Mouse (Mus musculus) spleen, postnatal 10 days (tissue): ENCODE data around the gene Klrc2.
A peak's percentile ranks its signal among the peaks of the same experiment; 100 is the strongest.
"Not testable (repeated sequence)": the region's sequence is repeated elsewhere in the genome, so short reads cannot be mapped to it uniquely, and the experiment has no call there.

Experiments
- DNase-seq, 2 experiments: peaks; one replicate each; pipeline ENCODE4 v3.0.0; 2021 to 2022; ENCODE audit warnings: low spot score in 2 of 2

Klrc2 gene

DNA sequence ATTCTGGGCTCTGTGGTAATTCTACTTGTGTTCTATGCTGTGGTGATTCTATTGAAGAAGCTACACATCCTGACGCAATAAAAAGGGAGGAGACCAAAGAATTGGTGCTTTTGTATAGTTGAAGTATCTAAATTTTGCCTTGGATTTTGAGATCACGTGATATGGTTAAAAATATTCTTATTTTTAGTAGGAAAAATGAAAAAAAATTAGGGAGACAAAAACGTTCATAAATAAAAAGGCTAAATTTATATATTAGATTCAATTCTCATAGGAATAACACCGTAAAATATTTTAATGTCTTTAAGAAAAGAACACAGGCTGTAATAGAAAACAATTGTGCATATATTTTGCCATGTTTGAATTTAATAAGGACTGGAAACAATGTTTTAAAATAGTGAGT lies at the start of gene Klrc2:
Klrc2 (minus strand) TSS at position 101 of the 400 bp plus-strand sequence.
- not testable (repeated sequence) for DNase-seq

DNA sequence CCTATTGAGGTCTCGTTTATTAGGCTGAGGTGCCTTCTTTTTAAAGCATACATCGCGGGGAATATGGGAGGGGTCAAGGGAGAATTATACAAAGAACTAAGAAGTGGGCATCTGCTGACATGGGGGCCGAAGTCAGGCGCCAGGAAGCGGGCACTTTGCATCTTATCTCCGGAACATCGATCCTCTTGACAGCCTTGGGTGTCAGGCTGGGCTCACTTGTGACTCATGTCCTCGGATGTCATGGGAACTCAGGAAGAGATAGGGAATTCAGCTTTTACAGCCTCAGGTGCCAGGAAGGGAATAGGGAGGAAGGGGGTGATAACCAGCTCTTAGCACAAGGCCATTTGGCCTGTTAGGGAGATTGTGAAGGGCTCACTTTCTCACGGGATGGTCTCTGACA lies 30.9 kb upstream of the Klrc2 start:
- not testable (repeated sequence) for DNase-seq

DNA sequence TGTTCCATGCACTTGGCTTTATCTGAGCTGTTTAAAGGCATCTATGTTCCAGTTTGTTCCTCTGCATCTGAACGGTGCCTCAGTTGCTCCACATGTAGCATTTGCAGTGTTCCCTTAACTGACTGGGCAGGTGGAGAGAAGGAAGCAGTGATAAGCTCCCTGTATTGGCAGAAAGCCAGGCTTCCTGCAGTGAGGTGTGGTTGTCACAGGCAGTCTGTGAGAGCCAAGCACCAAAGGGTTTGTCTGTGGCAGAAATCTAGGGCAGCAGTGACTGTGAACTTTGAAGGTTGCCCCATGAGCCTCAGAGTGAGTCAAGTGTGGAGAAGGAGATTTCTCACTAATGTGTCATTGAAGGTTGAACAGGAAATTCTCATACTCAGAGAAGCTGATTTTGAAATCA lies 19.9 kb upstream of the Klrc2 start:
- DNase-seq: peak in 1 of 2 experiments; percentile 14

DNA sequence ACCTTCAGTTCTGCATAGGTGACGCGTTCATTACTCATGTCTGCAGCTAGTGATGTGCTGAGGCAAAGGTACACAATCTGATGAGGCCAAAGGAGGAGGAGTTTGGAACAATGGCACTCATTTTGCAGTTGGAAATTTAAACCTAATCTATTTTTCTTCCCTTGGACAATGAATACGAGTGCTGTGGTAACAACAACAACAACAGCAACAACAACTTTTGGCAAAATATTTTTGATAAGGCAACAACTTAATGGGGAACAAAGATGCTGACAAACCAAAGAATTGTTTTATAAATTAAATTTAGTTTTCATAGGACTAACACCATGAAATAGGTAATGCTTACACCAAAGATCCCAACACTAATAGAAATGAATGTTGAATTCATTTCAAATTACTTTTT lies 18.4 kb upstream of the Klrc2 start, which contains the start of gene Klrc1:
Klrc1 (minus strand) TSS at position 101 of the 400 bp plus-strand sequence.
- DNase-seq: no peak

DNA sequence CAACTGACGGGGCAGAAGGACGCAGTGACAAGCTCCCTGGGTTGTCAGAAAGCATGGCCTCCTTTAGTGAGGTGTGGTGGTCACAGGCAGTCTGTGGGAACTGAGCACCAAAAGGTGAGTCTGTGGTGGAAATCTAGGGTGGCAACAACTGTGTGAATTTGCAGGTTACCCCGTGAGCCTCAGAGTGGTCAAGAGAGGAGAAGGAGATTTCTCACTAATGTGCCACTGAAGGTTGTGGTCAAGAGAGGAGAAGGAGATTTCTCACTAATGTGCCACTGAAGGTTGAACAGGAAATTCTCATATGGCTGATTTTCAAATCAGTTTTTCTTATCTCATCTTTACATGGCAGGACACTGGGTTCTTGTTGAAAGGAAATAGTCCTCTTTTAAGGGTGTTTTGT lies 812 bp upstream of the Klrc2 start:
- DNase-seq: not testable (repeated sequence)

DNA sequence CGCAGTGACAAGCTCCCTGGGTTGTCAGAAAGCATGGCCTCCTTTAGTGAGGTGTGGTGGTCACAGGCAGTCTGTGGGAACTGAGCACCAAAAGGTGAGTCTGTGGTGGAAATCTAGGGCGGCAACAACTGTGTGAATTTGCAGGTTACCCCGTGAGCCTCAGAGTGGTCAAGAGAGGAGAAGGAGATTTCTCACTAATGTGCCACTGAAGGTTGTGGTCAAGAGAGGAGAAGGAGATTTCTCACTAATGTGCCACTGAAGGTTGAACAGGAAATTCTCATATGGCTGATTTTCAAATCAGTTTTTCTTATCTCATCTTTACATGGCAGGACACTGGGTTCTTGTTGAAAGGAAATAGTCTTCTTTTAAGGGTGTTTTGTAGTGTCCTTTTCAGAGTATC lies 16.4 kb downstream of the Klrc2 start:
- DNase-seq: not testable (repeated sequence)

DNA sequence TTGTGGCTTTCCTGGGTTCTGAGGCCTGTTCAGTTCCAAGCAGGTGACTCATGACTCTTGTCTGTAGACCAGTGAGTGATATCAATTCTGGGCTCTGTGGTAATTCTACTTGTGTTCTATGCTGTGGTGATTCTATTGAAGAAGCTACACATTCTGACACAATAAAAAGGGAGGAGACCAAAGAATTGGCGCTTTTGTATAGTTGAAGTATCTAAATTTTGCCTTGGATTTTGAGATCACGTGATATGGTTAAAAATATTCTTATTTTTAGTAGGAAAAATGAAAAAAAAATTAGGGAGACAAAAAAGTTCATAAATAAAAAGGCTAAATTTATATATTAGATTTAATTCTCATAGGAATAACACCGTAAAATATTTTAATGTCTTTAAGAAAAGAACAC lies 17.3 kb downstream of the Klrc2 start, which contains the start of gene Klrc3:
Klrc3 (minus strand) TSS at position 101 of the 400 bp plus-strand sequence.
- not testable (repeated sequence) for DNase-seq

DNA sequence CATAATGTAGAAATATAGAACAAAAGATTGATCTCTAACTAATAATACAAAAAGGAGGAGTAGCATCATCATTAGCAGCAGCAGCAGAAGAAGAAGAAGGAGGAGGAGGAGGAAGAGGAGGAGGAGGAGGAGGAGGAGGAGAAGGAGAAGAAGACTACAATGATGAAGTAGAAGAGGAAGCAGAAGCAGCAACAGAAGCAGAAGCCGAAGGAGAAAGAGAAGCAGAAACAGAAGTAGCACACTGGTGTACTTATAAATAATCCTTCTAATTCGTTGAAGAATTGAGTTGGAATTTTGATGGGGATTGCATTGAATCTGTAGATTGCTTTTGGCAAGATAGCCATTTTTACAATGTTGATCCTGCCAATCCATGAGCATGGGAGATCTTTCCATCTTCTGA lies 29.4 kb downstream of the Klrc2 start:
- not testable (repeated sequence) for DNase-seq

DNA sequence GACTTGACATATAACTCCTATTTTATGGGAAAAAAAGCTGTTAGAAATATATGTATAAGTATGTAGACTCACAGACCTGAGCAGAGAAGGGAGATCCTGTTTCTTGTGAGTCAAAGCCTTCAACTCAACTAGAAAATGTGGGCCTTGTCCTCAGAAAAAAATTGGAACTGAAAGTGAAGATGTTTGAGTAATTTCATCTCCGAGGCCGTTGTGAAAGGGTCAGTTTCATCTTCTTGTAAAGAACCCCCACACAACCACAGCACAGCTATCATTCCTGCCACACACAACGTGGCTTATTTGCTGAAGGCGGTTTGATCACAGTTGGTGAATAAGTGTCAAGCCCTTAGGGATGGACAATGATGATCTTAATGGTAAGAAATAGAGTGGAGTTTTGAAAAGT lies 36.8 kb downstream of the Klrc2 start, which contains the start of gene Klrk1:
Klrk1 (minus strand) TSS at position 130 of the 400 bp plus-strand sequence.
- no peak for DNase-seq

DNA sequence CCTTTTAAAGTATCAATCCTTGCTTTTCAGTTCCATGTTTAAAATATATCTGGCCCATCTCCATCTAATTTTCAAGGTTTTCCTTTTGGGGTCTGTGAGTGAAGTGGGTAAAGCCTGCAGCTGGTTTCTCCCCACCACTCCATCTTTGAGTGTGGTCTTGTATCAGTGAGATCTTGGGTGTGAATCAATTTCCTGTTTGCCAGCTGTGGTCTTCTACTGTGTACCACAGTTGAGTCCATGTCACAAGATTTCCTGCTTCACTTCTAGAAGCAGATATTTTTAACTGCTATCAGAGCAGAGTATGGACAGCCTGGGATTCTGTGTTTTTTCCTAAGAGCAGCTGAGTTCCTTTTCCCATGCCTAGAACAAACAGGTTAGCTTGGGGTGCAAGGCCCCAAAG lies 52.1 kb downstream of the Klrc2 start:
- DNase-seq: no peak
